Mouse (Mus musculus): ENCODE measurements at regions not wholly inside any gene's neighbourhood (a gene's known extent, or its start where the extent isn't known, plus 50 kb on each side); places are given as distances from the start of the nearest gene placed in this dataset.

DNA sequence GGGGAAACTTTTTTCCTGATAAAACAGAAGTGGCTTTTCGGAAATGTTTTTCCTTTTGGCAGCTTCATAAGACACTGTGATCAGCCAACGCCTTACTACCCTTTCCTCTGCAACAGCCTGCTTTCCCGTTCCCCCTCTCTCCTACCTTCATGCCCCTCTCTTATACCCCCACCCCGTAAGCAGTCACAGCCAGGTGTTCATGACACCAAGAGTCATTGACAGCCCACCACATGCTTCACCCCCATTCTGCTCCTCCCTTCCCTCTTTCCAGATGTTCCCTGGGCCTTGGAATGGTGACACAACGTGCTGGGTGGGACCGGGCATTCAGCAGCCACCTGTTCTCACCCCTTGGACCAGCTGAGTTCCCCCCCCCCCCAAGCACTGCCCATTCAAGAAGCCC, 56.5 kb upstream of the Cux1 start:
- H3K4me3 ChIP-seq (ENCODE audit: low read depth, low read length): no peak overlapping the region
- no peaks in the 10 kb centered on the region for H3K36me3 ChIP-seq (replicated peaks; ENCODE audit: insufficient read depth, low read length)
- TF ChIP-seq CTCF (IDR thresholded peaks at IDR 0.05; ENCODE audit: low read depth) (no peak), EP300 (IDR thresholded peaks at IDR 0.05; ENCODE audit: low read depth) (no peak)
- no peak for DNase-seq
- whole genome bisulfite sequencing (ENCODE audit: insufficient replicate concordance): 44% methylated on average over 6 of the region's 6 CpGs
- ATAC-seq: no peak
- H3K4me1 ChIP-seq (ENCODE audit: insufficient read depth): peaks cover 16% of the 10 kb centered on the region
- no peak overlapping the region for H3K27ac ChIP-seq (ENCODE audit: low read depth)
- no peaks in the 10 kb centered on the region for H3K9me3 ChIP-seq (ENCODE audit: low read length)
- H3K27me3 ChIP-seq (ENCODE audit: insufficient read depth, low read length): peaks cover 13% of the 10 kb centered on the region; the same call in 1 of the 2 replicates
- H3K9ac ChIP-seq (replicated peaks): no peak overlapping the region
- no peak overlapping the region for H3K4me2 ChIP-seq (ENCODE audit: low read depth, low read length)

GRCm38 (mm10) chr5:136625176-136625991, 58.1 kb upstream of the Cux1 start:
- peaks cover 3% of the 10 kb centered on the region; the same call in 1 of the 2 replicates for H3K27me3 ChIP-seq (ENCODE audit: insufficient read depth, low read length)
- no peaks in the 10 kb centered on the region for H3K36me3 ChIP-seq (replicated peaks; ENCODE audit: insufficient read depth, low read length)
- peaks cover 14% of the 10 kb centered on the region for H3K4me1 ChIP-seq (ENCODE audit: insufficient read depth)
- ATAC-seq (peak; percentile 31; the same call in 1 of the 2 replicates), DNase-seq (peak; percentile 46)
- H3K9me3 ChIP-seq (ENCODE audit: low read length): no peaks in the 10 kb centered on the region
- H3K27ac ChIP-seq (ENCODE audit: low read depth): peak overlapping the region; percentile 46
- 23% methylated on average over 13 of the region's 13 CpGs for WGBS (ENCODE audit: insufficient replicate concordance)
- H3K4me2 ChIP-seq (ENCODE audit: low read depth, low read length): peak overlapping the region; percentile 15; the same call in 1 of the 2 replicates
- H3K9ac ChIP-seq (replicated peaks): no peak overlapping the region
- TF ChIP-seq EP300 (IDR thresholded peaks at IDR 0.05; ENCODE audit: low read depth) (peak; percentile 65), CTCF (IDR thresholded peaks at IDR 0.05; ENCODE audit: low read depth) (no peak)
- no peak overlapping the region for H3K4me3 ChIP-seq (ENCODE audit: low read depth, low read length)

GRCm38 (mm10) chr5:136626142-136626771, 59.0 kb upstream of the Cux1 start:
- peaks cover 3% of the 10 kb centered on the region; the same call in 1 of the 2 replicates for H3K27me3 ChIP-seq (ENCODE audit: insufficient read depth, low read length)
- H3K4me3 ChIP-seq (ENCODE audit: low read depth, low read length): no peak overlapping the region
- DNase-seq: peak; percentile 49
- 26% methylated on average over 4 of the region's 4 CpGs for WGBS (ENCODE audit: insufficient replicate concordance)
- no peak overlapping the region for H3K4me2 ChIP-seq (ENCODE audit: low read depth, low read length)
- H3K9ac ChIP-seq (replicated peaks): no peak overlapping the region
- no peak for ATAC-seq
- no peaks in the 10 kb centered on the region for H3K36me3 ChIP-seq (replicated peaks; ENCODE audit: insufficient read depth, low read length)
- H3K27ac ChIP-seq (ENCODE audit: low read depth): peak overlapping the region; percentile 46; the same call in 1 of the 2 replicates
- TF ChIP-seq CTCF (IDR thresholded peaks at IDR 0.05; ENCODE audit: low read depth): no peak
- no peak for TF ChIP-seq EP300 (IDR thresholded peaks at IDR 0.05; ENCODE audit: low read depth)
- no peaks in the 10 kb centered on the region for H3K9me3 ChIP-seq (ENCODE audit: low read length)
- H3K4me1 ChIP-seq (ENCODE audit: insufficient read depth): peaks cover 14% of the 10 kb centered on the region

GRCm38 (mm10) chr5:136626891-136627290, 59.6 kb upstream of the Cux1 start:
- DNase-seq (no peak), ATAC-seq (no peak)
- Histone ChIP-seq H3K4me3 (ENCODE audit: low read depth, low read length) (no peak overlapping the region), H3K9me3 (ENCODE audit: low read length) (no peaks in the 10 kb centered on the region), H3K9ac (replicated peaks) (no peak overlapping the region), H3K27me3 (ENCODE audit: insufficient read depth, low read length) (peaks cover 3% of the 10 kb centered on the region; the same call in 1 of the 2 replicates), H3K36me3 (replicated peaks; ENCODE audit: insufficient read depth, low read length) (no peaks in the 10 kb centered on the region), H3K4me2 (ENCODE audit: low read depth, low read length) (no peak overlapping the region), H3K27ac (ENCODE audit: low read depth) (no peak overlapping the region; the same call in 1 of the 2 replicates), H3K4me1 (ENCODE audit: insufficient read depth) (peaks cover 14% of the 10 kb centered on the region)
- WGBS (ENCODE audit: insufficient replicate concordance): 50% methylated on average over 2 of the region's 2 CpGs
- TF ChIP-seq CTCF (IDR thresholded peaks at IDR 0.05; ENCODE audit: low read depth) (no peak), EP300 (IDR thresholded peaks at IDR 0.05; ENCODE audit: low read depth) (no peak)

DNA sequence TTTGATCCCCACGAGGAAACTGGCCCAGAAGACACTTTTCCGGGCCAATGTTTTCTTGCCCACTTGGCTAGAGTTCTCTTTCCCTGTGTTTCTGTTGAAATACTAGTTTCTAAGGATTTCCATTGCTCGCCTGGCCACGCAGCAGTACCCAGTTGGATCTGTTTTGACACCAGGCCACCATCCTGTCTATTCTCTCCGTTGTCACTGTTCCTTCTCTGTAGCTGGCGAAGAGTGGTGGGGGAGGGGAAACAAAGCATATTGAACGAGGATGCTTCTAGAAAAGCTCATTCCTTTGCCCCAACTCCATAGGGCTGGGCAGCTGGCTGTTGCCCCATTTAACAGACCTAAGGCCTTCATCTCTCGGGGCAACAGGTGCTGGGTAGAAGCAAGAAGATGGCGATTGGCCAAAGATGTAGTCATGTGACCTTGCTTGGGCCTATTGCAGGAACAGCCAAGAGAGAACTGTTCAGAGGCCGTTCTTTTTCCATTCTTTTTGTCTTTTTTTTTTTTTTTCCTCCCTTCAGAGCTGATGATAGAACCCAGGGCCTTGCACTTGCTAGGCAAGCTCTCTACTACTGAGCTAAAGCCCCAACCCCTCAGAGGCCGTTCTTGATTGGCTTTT, 60.5 kb upstream of the Cux1 start:
- TF ChIP-seq EP300 (IDR thresholded peaks at IDR 0.05; ENCODE audit: low read depth): no peak
- no peak for TF ChIP-seq CTCF (IDR thresholded peaks at IDR 0.05; ENCODE audit: low read depth)
- no peak overlapping the region for H3K27ac ChIP-seq (ENCODE audit: low read depth)
- H3K4me1 ChIP-seq (ENCODE audit: insufficient read depth): peaks cover 10% of the 10 kb centered on the region
- no peaks in the 10 kb centered on the region for H3K36me3 ChIP-seq (replicated peaks; ENCODE audit: insufficient read depth, low read length)
- H3K9ac ChIP-seq (replicated peaks): no peak overlapping the region
- H3K27me3 ChIP-seq (ENCODE audit: insufficient read depth, low read length): peaks cover 3% of the 10 kb centered on the region; the same call in 1 of the 2 replicates
- no peak overlapping the region for H3K4me2 ChIP-seq (ENCODE audit: low read depth, low read length)
- DNase-seq: no peak
- no peak for ATAC-seq
- H3K4me3 ChIP-seq (ENCODE audit: low read depth, low read length): no peak overlapping the region
- 62% methylated on average over 11 of the region's 11 CpGs for WGBS (ENCODE audit: insufficient replicate concordance)
- H3K9me3 ChIP-seq (ENCODE audit: low read length): no peaks in the 10 kb centered on the region

DNA sequence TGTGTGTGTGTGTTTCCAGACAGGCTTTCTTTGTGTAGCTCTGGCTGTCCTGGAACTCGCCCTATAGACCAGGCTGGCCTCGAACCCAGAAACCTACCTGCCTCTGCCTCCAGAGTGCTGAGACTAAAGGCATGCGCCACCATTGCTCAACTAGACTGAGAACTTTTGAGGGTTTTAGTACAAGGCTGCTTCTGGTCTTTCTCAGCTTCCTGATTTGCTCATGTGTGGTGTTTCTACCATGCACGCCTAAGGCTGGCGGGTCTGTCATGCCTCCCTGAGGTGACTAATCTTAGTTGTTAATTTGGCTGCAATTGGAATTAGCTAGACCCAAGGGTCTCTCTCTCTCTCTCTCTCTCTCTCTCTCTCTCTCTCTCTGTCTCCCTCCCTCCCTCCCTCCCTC, 61.2 kb upstream of the Cux1 start:
- WGBS (ENCODE audit: insufficient replicate concordance): 63% methylated on average over 4 of the region's 5 CpGs

More for the DNA sequence above, 61.2 kb upstream of the Cux1 start:
- DNase-seq: no peak
- H3K4me3 ChIP-seq (ENCODE audit: low read depth, low read length): no peak overlapping the region
- TF ChIP-seq CTCF (IDR thresholded peaks at IDR 0.05; ENCODE audit: low read depth): no peak
- no peak for TF ChIP-seq EP300 (IDR thresholded peaks at IDR 0.05; ENCODE audit: low read depth)
- H3K36me3 ChIP-seq (replicated peaks; ENCODE audit: insufficient read depth, low read length): no peaks in the 10 kb centered on the region
- H3K4me1 ChIP-seq (ENCODE audit: insufficient read depth): peaks cover 5% of the 10 kb centered on the region
- H3K9ac ChIP-seq (replicated peaks): no peak overlapping the region
- H3K27ac ChIP-seq (ENCODE audit: low read depth): no peak overlapping the region
- H3K4me2 ChIP-seq (ENCODE audit: low read depth, low read length): no peak overlapping the region
- H3K9me3 ChIP-seq (ENCODE audit: low read length): no peaks in the 10 kb centered on the region
- no peak for ATAC-seq
- H3K27me3 ChIP-seq (ENCODE audit: insufficient read depth, low read length): no peaks in the 10 kb centered on the region; the same call in 1 of the 2 replicates
